Mouse (Mus musculus) cerebellum, adult 2 months (tissue): Measurements from ENCODE around the gene Anapc13.

Source experiments
- CTCF ChIP-seq: fragments of 200-500 bp; IDR thresholded peaks from 2 replicates; pipeline ENCODE4 v1.5.1; 2011; ENCODE audit warnings: low read depth, mild to moderate bottlenecking, control low read depth, low read length, moderate library complexity, borderline replicate concordance; ENCODE audit not compliant: insufficient read depth
- POLR2A ChIP-seq: fragments of 200-500 bp; IDR thresholded peaks from 2 replicates; pipeline ENCODE4 v1.6.1; 2011; ENCODE audit warnings: low read length, control low read depth, borderline replicate concordance; ENCODE audit not compliant: insufficient read depth

- TF ChIP-seq POLR2A, result no peak
- no peak for TF ChIP-seq CTCF
These were observed 6.1 kb downstream of the Anapc13 start for GRCm38 (mm10) chr9:102632173-102632572.
